Mouse (Mus musculus) MEL (cell line): Measurements from ENCODE around the gene Fermt2. TPM values are rescaled to one million over a fixed set of nuclear protein-coding genes. Genes with fewer than 3 reads are reported as not detected.

Experiments used
- DNase-seq: peaks from one replicate; pipeline ENCODE4 v3.0.0; 2011; ENCODE audit warnings: low read depth, low spot score
- H3K27ac ChIP-seq: 2 replicates; pipeline ENCODE4 v1.5.1; 2012; ENCODE audit warnings: low read depth, mild to moderate bottlenecking, control low read depth, low read length, moderate library complexity; ENCODE audit not compliant: control insufficient read depth
- H3K27me3 ChIP-seq, 2 experiments: fragments of 150-350 bp in 1 of 2; sonication (generic) in 1 of 2; 2 replicates each; pipeline ENCODE4 v1.6.1; 2012; ENCODE audit warnings: low read length in 2 of 2, mild to moderate bottlenecking in 2 of 2, improper control_type of control experiment in 1 of 2, moderate library complexity in 1 of 2; ENCODE audit not compliant: insufficient read depth in 2 of 2, control insufficient read depth in 1 of 2
- H3K36me3 ChIP-seq, 2 experiments: 2 replicates each; pipeline ENCODE4 v1.6.1; 2012 to 2014; ENCODE audit warnings: low read length in 2 of 2, improper control_type of control experiment in 1 of 2, inconsistent platforms in 1 of 2, mild to moderate bottlenecking in 1 of 2; ENCODE audit not compliant: insufficient read depth in 2 of 2, control insufficient read depth in 1 of 2
- H3K4me1 ChIP-seq, 2 experiments: fragments of 150-350 bp in 1 of 2; sonication (generic) in 1 of 2; 2 replicates each; pipeline ENCODE4 v1.6.1; 2012; ENCODE audit warnings: low read length in 2 of 2, improper control_type of control experiment in 1 of 2, mild to moderate bottlenecking in 1 of 2; ENCODE audit not compliant: insufficient read depth in 2 of 2, control insufficient read depth in 1 of 2
- H3K4me3 ChIP-seq, 2 experiments: fragments of 150-350 bp in 1 of 2; sonication (generic) in 1 of 2; 2 replicates each; pipeline ENCODE4 v1.5.1; 2012; ENCODE audit warnings: low read depth in 2 of 2, low read length in 2 of 2, mild to moderate bottlenecking in 2 of 2, moderate library complexity in 2 of 2, control low read depth in 1 of 2, improper control_type of control experiment in 1 of 2; ENCODE audit not compliant: control insufficient read depth in 1 of 2, insufficient read depth in 1 of 2
- H3K79me2 ChIP-seq: 2 replicates; pipeline ENCODE4 v1.6.1; 2012; ENCODE audit warnings: mild to moderate bottlenecking, low read length, moderate library complexity; ENCODE audit not compliant: control insufficient read depth, poor library complexity, insufficient read depth
- H3K9ac ChIP-seq: 2 replicates; pipeline ENCODE4 v1.6.1; 2012; ENCODE audit warnings: low read depth, mild to moderate bottlenecking, control low read depth, low read length, moderate library complexity; ENCODE audit not compliant: control insufficient read depth, poor library complexity, severe bottlenecking
- H3K9me3 ChIP-seq: fragments of 150-350 bp; sonication (generic); replicated peaks from 2 replicates; pipeline ENCODE4 v1.6.1; 2012; ENCODE audit warnings: mild to moderate bottlenecking, low read length, improper control_type of control experiment, moderate library complexity; ENCODE audit not compliant: insufficient read depth
- CHD1 ChIP-seq: IDR thresholded peaks from 2 replicates; pipeline ENCODE4 v1.6.1; 2012; ENCODE audit warnings: low read depth, mild to moderate bottlenecking, inconsistent platforms, low read length, improper control_type of control experiment
- CTCF ChIP-seq, 3 experiments: IDR thresholded peaks in 2 of 3; conservative IDR thresholded peaks in 1 of 3; 2 replicates each; pipeline ENCODE4 v1.5.1; 2011 to 2012; ENCODE audit warnings: low read length in 3 of 3, low read depth in 2 of 3, mild to moderate bottlenecking in 2 of 3, improper control_type of control experiment in 1 of 3, inconsistent platforms in 1 of 3, mixed read lengths in 1 of 3, moderate library complexity in 1 of 3; ENCODE audit not compliant: control insufficient read depth in 1 of 3, insufficient read depth in 1 of 3, poor library complexity in 1 of 3, severe bottlenecking in 1 of 3
- ELF1 ChIP-seq: IDR thresholded peaks from 2 replicates; pipeline ENCODE4 v1.6.1; 2014; ENCODE audit warnings: low read depth, mild to moderate bottlenecking, inconsistent platforms, low read length, improper control_type of control experiment, moderate library complexity
- EP300 ChIP-seq, 2 experiments: IDR thresholded peaks; 2 replicates each; pipeline ENCODE4 v1.6.1; 2011; ENCODE audit warnings: improper control_type of control experiment in 2 of 2, low read length in 2 of 2, low read depth in 1 of 2, mild to moderate bottlenecking in 1 of 2
- JUND ChIP-seq: IDR thresholded peaks from 2 replicates; pipeline ENCODE4 v1.6.1; 2011; ENCODE audit warnings: low read depth, mild to moderate bottlenecking, improper control_type of control experiment, low read length
- KAT2A ChIP-seq: conservative IDR thresholded peaks from 2 replicates; pipeline ENCODE4 v1.6.1; 2012; ENCODE audit warnings: low read depth, low read length, improper control_type of control experiment, inconsistent platforms
- MAFK ChIP-seq: IDR thresholded peaks from 2 replicates; pipeline ENCODE4 v1.6.1; 2011; ENCODE audit warnings: low read depth, mild to moderate bottlenecking, low read length, improper control_type of control experiment, borderline replicate concordance
- MAZ ChIP-seq: IDR thresholded peaks from 2 replicates; pipeline ENCODE4 v1.6.1; 2012; ENCODE audit warnings: low read depth, mild to moderate bottlenecking, inconsistent platforms, low read length, improper control_type of control experiment
- MXI1 ChIP-seq: IDR thresholded peaks from 2 replicates; pipeline ENCODE4 v1.6.1; 2011; ENCODE audit warnings: mild to moderate bottlenecking, low read depth, low read length, improper control_type of control experiment
- MYB ChIP-seq: IDR thresholded peaks from 2 replicates; pipeline ENCODE4 v1.6.1; 2011; ENCODE audit warnings: mild to moderate bottlenecking, low read depth, low read length, improper control_type of control experiment
- MYC ChIP-seq: IDR thresholded peaks from 2 replicates; pipeline ENCODE4 v1.6.1; 2011; ENCODE audit warnings: low read depth, mild to moderate bottlenecking, low read length, improper control_type of control experiment, moderate library complexity
- NELFE ChIP-seq: IDR thresholded peaks from 2 replicates; pipeline ENCODE4 v1.6.1; 2011; ENCODE audit warnings: low read depth, low read length, improper control_type of control experiment
- RCOR1 ChIP-seq: IDR thresholded peaks from 2 replicates; pipeline ENCODE4 v1.6.1; 2012; ENCODE audit warnings: low read depth, mild to moderate bottlenecking, inconsistent platforms, low read length, improper control_type of control experiment
- TBP ChIP-seq: IDR thresholded peaks from 2 replicates; pipeline ENCODE4 v1.8.0; 2011; ENCODE audit warnings: low read depth, low read length, improper control_type of control experiment
- TCF12 ChIP-seq: IDR thresholded peaks from 2 replicates; pipeline ENCODE4 v1.6.1; 2014; ENCODE audit warnings: low read depth, mild to moderate bottlenecking, inconsistent platforms, low read length, improper control_type of control experiment, moderate library complexity
- UBTF ChIP-seq: IDR thresholded peaks from 2 replicates; pipeline ENCODE4 v1.6.1; 2012; ENCODE audit warnings: low read depth, mild to moderate bottlenecking, inconsistent platforms, low read length, improper control_type of control experiment, moderate library complexity, borderline replicate concordance; ENCODE audit not compliant: insufficient read depth
- ZC3H11A ChIP-seq: IDR thresholded peaks from 2 replicates; pipeline ENCODE4 v1.6.1; 2012; ENCODE audit warnings: low read depth, mild to moderate bottlenecking, inconsistent platforms, low read length, improper control_type of control experiment
- ZMIZ1 ChIP-seq: IDR thresholded peaks from 2 replicates; pipeline ENCODE4 v1.6.1; 2012; ENCODE audit warnings: low read depth, mild to moderate bottlenecking, inconsistent platforms, low read length, improper control_type of control experiment, moderate library complexity
- ZNF384 ChIP-seq: IDR thresholded peaks from 2 replicates; pipeline ENCODE4 v1.6.1; 2012; ENCODE audit warnings: low read depth, mild to moderate bottlenecking, inconsistent platforms, low read length, improper control_type of control experiment
- polyA plus RNA-seq, 2 experiments: library from polyadenylated mRNA; stranded (reverse) in 1 of 2; unstranded in 1 of 2; fragments of >175 nt in 1 of 2; fragments of >200 nt in 1 of 2; gene quantifications; 2 replicates each; pipeline versions ENCODE4 v1.2.1 to v1.2.4; 2012; ENCODE audit warnings: low replicate concordance in 2 of 2, low read depth in 1 of 2; ENCODE audit not compliant: insufficient read length in 2 of 2, insufficient read depth in 1 of 2, missing spikeins in 1 of 2
- total RNA-seq: library from RNA; depleted of rRNA; stranded (reverse); fragments of 300-350 nt; gene quantifications from 2 replicates; pipeline ENCODE4 v1.2.3, GENCODE M21; 2012

Gene Fermt2
- total and polyA plus RNA-seq, 3 experiments, result not detected

DNA sequence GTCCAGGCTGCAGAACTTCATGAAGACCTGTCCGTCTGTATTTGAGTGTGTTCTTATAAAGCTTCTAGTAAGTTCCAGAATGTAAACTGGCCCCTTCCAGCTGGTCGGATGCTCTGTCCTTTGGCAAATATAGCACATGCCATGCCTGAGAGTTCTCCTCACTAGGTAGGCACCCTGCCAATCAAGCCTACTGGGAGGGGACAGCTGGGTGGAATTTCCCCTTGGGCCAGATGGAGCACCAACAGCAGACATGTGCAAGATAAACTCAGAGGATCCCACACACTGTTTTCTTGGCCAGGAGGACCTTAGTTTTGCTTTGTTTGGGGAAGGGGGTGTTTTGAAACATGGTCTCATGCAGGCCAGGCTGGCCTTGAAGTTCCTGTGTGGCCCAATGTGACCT is 23.9 kb upstream of the Fermt2 start:
- Histone ChIP-seq H3K27ac (no peak overlapping the region), H3K27me3 (no peaks in the 10 kb centered on the region), H3K4me1 (no peaks in the 10 kb centered on the region), H3K36me3 (no peaks in the 10 kb centered on the region), H3K4me3 (no peak overlapping the region), H3K9me3 (no peaks in the 10 kb centered on the region), H3K9ac (no peak overlapping the region), H3K79me2 (no peaks in the 10 kb centered on the region)
- DNase-seq, result no peak
- no peak for TF ChIP-seq ELF1
- no peak for TF ChIP-seq ZC3H11A
- TF ChIP-seq EP300 (IDR thresholded peaks at IDR 0.05; ENCODE audit: low read depth in 1 of 2, low read length in 2 of 2), result no peak
- TF ChIP-seq NELFE, result no peak
- TF ChIP-seq MXI1, result no peak
- no peak for TF ChIP-seq CTCF (IDR thresholded peaks at IDR 0.05 in 2 of 3, conservative IDR thresholded peaks at IDR 0.05 in 1 of 3; ENCODE audit: control insufficient read depth in 1 of 3, insufficient read depth in 1 of 3, low read depth in 2 of 3, low read length in 3 of 3, poor library complexity in 1 of 3, severe bottlenecking in 1 of 3)
- TF ChIP-seq TCF12, result no peak
- no peak for TF ChIP-seq TBP
- no peak for TF ChIP-seq RCOR1
- no peak for TF ChIP-seq ZMIZ1
- TF ChIP-seq ZNF384, result no peak
- TF ChIP-seq KAT2A, result no peak
- TF ChIP-seq MAFK, result no peak
- no peak for TF ChIP-seq MAZ
- no peak for TF ChIP-seq UBTF
- no peak for TF ChIP-seq JUND
- TF ChIP-seq MYC, result no peak
- TF ChIP-seq MYB, result no peak

DNA sequence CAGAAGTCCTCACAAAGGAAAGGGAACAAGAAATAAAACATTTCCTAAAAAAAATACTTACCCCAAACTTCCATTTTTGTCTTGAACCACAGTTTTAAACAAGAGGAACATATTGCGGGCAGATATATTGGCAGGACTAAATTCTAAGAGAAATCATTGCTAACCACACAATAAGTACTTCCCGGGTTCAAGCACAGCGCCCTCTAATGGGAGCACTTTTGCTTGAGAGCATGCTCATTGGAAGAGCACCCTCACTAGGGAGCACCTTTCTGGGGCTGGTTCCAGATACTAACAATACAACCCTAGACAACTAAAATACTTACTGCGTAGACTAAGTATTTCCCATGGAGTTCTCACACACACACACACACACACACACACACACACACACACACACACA is 22.5 kb upstream of the Fermt2 start:
- DNase-seq, result no peak
- Histone ChIP-seq H3K9me3 (no peaks in the 10 kb centered on the region), H3K27ac (no peak overlapping the region), H3K4me1 (no peaks in the 10 kb centered on the region), H3K9ac (no peak overlapping the region), H3K4me3 (no peak overlapping the region), H3K27me3 (no peaks in the 10 kb centered on the region), H3K79me2 (no peaks in the 10 kb centered on the region), H3K36me3 (no peaks in the 10 kb centered on the region)
- TF ChIP-seq CTCF (IDR thresholded peaks at IDR 0.05 in 2 of 3, conservative IDR thresholded peaks at IDR 0.05 in 1 of 3; ENCODE audit: control insufficient read depth in 1 of 3, insufficient read depth in 1 of 3, low read depth in 2 of 3, low read length in 3 of 3, poor library complexity in 1 of 3, severe bottlenecking in 1 of 3), result peak in 1 of 3 experiments; percentile 13; a peak in 1 of 6 replicates
- TF ChIP-seq MYC, result no peak
- no peak for TF ChIP-seq CHD1
